Mouse (Mus musculus): ENCODE results near the gene Pbx2. TPM values are rescaled to one million over a fixed set of nuclear protein-coding genes. Genes with fewer than 3 reads are reported as not detected.

The Pbx2 gene
- polyA plus RNA-seq, 1 experiment from 2014 or later = 7.7 TPM

GRCm38 (mm10) chr17:34637459-34637858 lies 46.4 kb downstream of the Pbx2 start:
- WGBS = 65% methylated on average over 3 of the region's 3 CpGs
- Histone ChIP-seq H3K9me3 (ENCODE audit: control insufficient read depth, low read length) (no peaks in the 10 kb centered on the region), H3K27ac (ENCODE audit: low read depth, low read length) (no peak overlapping the region), H3K4me1 (ENCODE audit: control insufficient read depth, insufficient read depth, low read length) (no peaks in the 10 kb centered on the region), H3K4me2 (ENCODE audit: low read depth, low read length) (no peak overlapping the region), H3K36me3 (ENCODE audit: control insufficient read depth, insufficient read depth, low read length) (no peaks in the 10 kb centered on the region), H3K4me3 (ENCODE audit: low read depth, low read length) (no peak overlapping the region), H3K9ac (replicated peaks; ENCODE audit: low read depth, low read length) (no peak overlapping the region), H3K27me3 (ENCODE audit: control insufficient read depth, insufficient read depth, low read length) (no peaks in the 10 kb centered on the region)
- ATAC-seq (ENCODE audit: low read depth) = no peak

GRCm38 (mm10) chr17:34639461-34640255 lies 48.6 kb downstream of the Pbx2 start:
- no peak overlapping the region for H3K27ac ChIP-seq (ENCODE audit: low read depth, low read length)
- no peak overlapping the region for H3K4me2 ChIP-seq (ENCODE audit: low read depth, low read length)
- H3K27me3 ChIP-seq (ENCODE audit: control insufficient read depth, insufficient read depth, low read length) = no peaks in the 10 kb centered on the region
- no peak for ATAC-seq (ENCODE audit: low read depth)
- no peak overlapping the region for H3K9ac ChIP-seq (replicated peaks; ENCODE audit: low read depth, low read length)
- H3K4me3 ChIP-seq (ENCODE audit: low read depth, low read length) = no peak overlapping the region
- 85% methylated on average over 7 of the region's 7 CpGs for WGBS
- H3K9me3 ChIP-seq (ENCODE audit: control insufficient read depth, low read length) = no peaks in the 10 kb centered on the region
- H3K36me3 ChIP-seq (ENCODE audit: control insufficient read depth, insufficient read depth, low read length) = no peaks in the 10 kb centered on the region
- H3K4me1 ChIP-seq (ENCODE audit: control insufficient read depth, insufficient read depth, low read length) = no peaks in the 10 kb centered on the region

- H3K9ac ChIP-seq (replicated peaks; ENCODE audit: low read depth, low read length) = no peak overlapping the region
- no peak for ATAC-seq (ENCODE audit: low read depth)
- no peaks in the 10 kb centered on the region for H3K36me3 ChIP-seq (ENCODE audit: control insufficient read depth, insufficient read depth, low read length)
- peak overlapping the region; percentile 58 for H3K27ac ChIP-seq (ENCODE audit: low read depth, low read length)
- WGBS = 12% methylated on average over 11 of the region's 11 CpGs
- H3K4me1 ChIP-seq (ENCODE audit: control insufficient read depth, insufficient read depth, low read length) = peaks cover 8% of the 10 kb centered on the region
- peak overlapping the region; percentile 0; the same call in 1 of the 2 replicates for H3K4me2 ChIP-seq (ENCODE audit: low read depth, low read length)
- no peaks in the 10 kb centered on the region for H3K9me3 ChIP-seq (ENCODE audit: control insufficient read depth, low read length)
- no peaks in the 10 kb centered on the region for H3K27me3 ChIP-seq (ENCODE audit: control insufficient read depth, insufficient read depth, low read length)
- H3K4me3 ChIP-seq (ENCODE audit: low read depth, low read length) = no peak overlapping the region
Observed at GRCm38 (mm10) chr17:34640778-34641601, 49.9 kb downstream of the Pbx2 start.

GRCm38 (mm10) chr17:34641945-34642344 lies 50.9 kb downstream of the Pbx2 start:
- Histone ChIP-seq H3K27ac (ENCODE audit: low read depth, low read length) (no peak overlapping the region), H3K36me3 (ENCODE audit: control insufficient read depth, insufficient read depth, low read length) (no peaks in the 10 kb centered on the region), H3K4me3 (ENCODE audit: low read depth, low read length) (no peak overlapping the region), H3K4me2 (ENCODE audit: low read depth, low read length) (no peak overlapping the region), H3K9ac (replicated peaks; ENCODE audit: low read depth, low read length) (no peak overlapping the region), H3K4me1 (ENCODE audit: control insufficient read depth, insufficient read depth, low read length) (peaks cover 12% of the 10 kb centered on the region), H3K9me3 (ENCODE audit: control insufficient read depth, low read length) (no peaks in the 10 kb centered on the region), H3K27me3 (ENCODE audit: control insufficient read depth, insufficient read depth, low read length) (no peaks in the 10 kb centered on the region)
- no peak for ATAC-seq (ENCODE audit: low read depth)
- WGBS = 94% methylated on average over 3 of the region's 3 CpGs

DNA sequence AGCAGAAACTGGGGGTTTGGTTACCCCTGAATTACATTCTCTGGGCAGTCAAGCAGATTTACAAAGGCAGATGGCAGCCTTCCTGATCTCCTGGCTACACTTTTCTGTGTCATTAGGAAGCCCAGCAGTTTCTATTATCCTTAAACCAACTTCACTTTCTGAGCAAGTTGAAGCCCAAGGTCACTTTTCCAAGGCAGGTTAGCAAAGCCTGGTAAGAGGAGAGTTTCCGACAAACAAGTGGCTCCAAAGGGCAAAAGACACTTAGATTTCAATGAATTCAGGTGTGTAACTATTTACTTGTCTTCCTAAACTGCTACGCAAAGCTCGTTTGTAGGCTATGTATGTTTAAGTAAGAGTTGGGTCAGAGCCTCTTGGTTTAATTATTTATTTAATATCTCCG lies 52.3 kb downstream of the Pbx2 start:
- H3K36me3 ChIP-seq (ENCODE audit: control insufficient read depth, insufficient read depth, low read length) = no peaks in the 10 kb centered on the region
- no peaks in the 10 kb centered on the region for H3K27me3 ChIP-seq (ENCODE audit: control insufficient read depth, insufficient read depth, low read length)
- no peak overlapping the region for H3K4me2 ChIP-seq (ENCODE audit: low read depth, low read length)
- no peak overlapping the region for H3K4me3 ChIP-seq (ENCODE audit: low read depth, low read length)
- no peaks in the 10 kb centered on the region for H3K9me3 ChIP-seq (ENCODE audit: control insufficient read depth, low read length)
- ATAC-seq (ENCODE audit: low read depth) = no peak
- 95% methylated on average over 4 of the region's 4 CpGs for WGBS
- peaks cover 20% of the 10 kb centered on the region for H3K4me1 ChIP-seq (ENCODE audit: control insufficient read depth, insufficient read depth, low read length)
- H3K27ac ChIP-seq (ENCODE audit: low read depth, low read length) = no peak overlapping the region
- no peak overlapping the region for H3K9ac ChIP-seq (replicated peaks; ENCODE audit: low read depth, low read length)

GRCm38 (mm10) chr17:34643944-34644343 lies 52.9 kb downstream of the Pbx2 start:
- Histone ChIP-seq H3K4me1 (ENCODE audit: control insufficient read depth, insufficient read depth, low read length) (peaks cover 20% of the 10 kb centered on the region), H3K9ac (replicated peaks; ENCODE audit: low read depth, low read length) (no peak overlapping the region), H3K36me3 (ENCODE audit: control insufficient read depth, insufficient read depth, low read length) (no peaks in the 10 kb centered on the region), H3K4me2 (ENCODE audit: low read depth, low read length) (no peak overlapping the region), H3K27ac (ENCODE audit: low read depth, low read length) (peak overlapping the region; percentile 16; the same call in 1 of the 2 replicates), H3K9me3 (ENCODE audit: control insufficient read depth, low read length) (no peaks in the 10 kb centered on the region), H3K4me3 (ENCODE audit: low read depth, low read length) (no peak overlapping the region), H3K27me3 (ENCODE audit: control insufficient read depth, insufficient read depth, low read length) (no peaks in the 10 kb centered on the region)
- WGBS = 87% methylated on average over 10 of the region's 10 CpGs
- no peak for ATAC-seq (ENCODE audit: low read depth)

DNA sequence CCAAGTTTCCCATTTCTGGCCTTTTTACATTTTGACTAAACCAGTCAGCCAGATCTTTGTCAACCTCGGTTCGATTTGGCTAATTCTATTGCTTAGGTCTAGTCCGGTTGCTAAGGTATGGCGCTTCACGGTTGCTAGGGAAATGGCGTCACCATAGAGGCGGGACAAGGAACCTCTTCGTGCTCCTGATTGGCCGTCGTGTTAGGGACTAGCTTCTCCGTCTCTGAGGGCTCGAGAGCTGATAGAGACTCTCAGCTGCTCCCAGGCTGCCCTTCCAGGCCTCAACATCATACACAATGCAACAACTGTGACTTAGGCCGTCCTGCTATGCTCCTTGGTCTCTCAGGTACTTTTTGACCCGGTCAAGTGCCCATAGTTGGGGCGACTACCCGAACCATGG lies 53.5 kb downstream of the Pbx2 start, which contains the start of gene Fkbpl:
TSS of gene Fkbpl (plus strand) at position 157 of the 400 bp plus-strand sequence.
- peak within 1 kb of the TSS; percentile 47 for H3K4me3 ChIP-seq (ENCODE audit: low read depth, low read length)
- H3K4me1 ChIP-seq (ENCODE audit: control insufficient read depth, insufficient read depth, low read length) = peaks cover 20% of the 10 kb centered on the region
- ATAC-seq (ENCODE audit: low read depth) = peak; percentile 81
- WGBS = under 1% methylated on average over 16 of the region's 16 CpGs
- H3K36me3 ChIP-seq (ENCODE audit: control insufficient read depth, insufficient read depth, low read length) = no peaks in the 10 kb centered on the region
- H3K27ac ChIP-seq (ENCODE audit: low read depth, low read length) = peak within 1 kb of the TSS; percentile 31; the same call in 1 of the 2 replicates
- peak within 1 kb of the TSS; percentile 47 for H3K4me2 ChIP-seq (ENCODE audit: low read depth, low read length)
- H3K9me3 ChIP-seq (ENCODE audit: control insufficient read depth, low read length) = no peaks in the 10 kb centered on the region
- no peaks in the 10 kb centered on the region for H3K27me3 ChIP-seq (ENCODE audit: control insufficient read depth, insufficient read depth, low read length)
- peak within 1 kb of the TSS; percentile 43 for H3K9ac ChIP-seq (replicated peaks; ENCODE audit: low read depth, low read length)

DNA sequence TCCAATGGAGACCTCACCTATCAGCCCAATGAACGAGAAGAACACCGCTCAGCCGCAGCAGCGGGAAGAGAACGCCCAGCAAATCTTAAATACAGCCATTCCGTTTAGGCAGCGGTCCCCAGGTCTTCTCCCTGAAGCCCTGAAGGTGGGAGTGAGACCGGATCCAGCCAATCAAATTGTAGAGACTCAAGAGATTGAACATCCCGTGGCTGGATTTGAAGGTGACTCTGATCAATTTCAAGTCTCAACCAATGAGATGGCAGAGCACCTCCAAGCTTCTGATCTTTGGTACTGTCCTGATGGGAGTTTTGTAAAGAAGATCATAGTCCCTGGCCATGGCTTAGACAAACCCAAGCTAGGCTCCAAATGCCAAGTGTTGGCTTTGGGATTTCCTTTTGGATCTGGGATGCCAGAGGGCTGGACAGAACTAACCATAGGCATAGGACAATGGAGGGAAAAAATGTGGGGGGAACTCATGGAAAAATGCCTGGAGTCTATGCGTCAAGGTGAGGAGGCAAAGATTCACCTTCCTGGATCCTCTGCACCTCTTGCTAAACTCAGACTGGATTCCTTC lies 54.3 kb downstream of the Pbx2 start:
- H3K4me1 ChIP-seq (ENCODE audit: control insufficient read depth, insufficient read depth, low read length) = peaks cover 20% of the 10 kb centered on the region
- WGBS = 41% methylated on average over 10 of the region's 10 CpGs
- H3K9ac ChIP-seq (replicated peaks; ENCODE audit: low read depth, low read length) = peak overlapping the region; percentile 43
- no peaks in the 10 kb centered on the region for H3K9me3 ChIP-seq (ENCODE audit: control insufficient read depth, low read length)
- H3K36me3 ChIP-seq (ENCODE audit: control insufficient read depth, insufficient read depth, low read length) = peaks cover 2% of the 10 kb centered on the region; the same call in 1 of the 2 replicates
- no peak for ATAC-seq (ENCODE audit: low read depth)
- H3K27me3 ChIP-seq (ENCODE audit: control insufficient read depth, insufficient read depth, low read length) = no peaks in the 10 kb centered on the region
- peak overlapping the region; percentile 47 for H3K4me2 ChIP-seq (ENCODE audit: low read depth, low read length)
- peak overlapping the region; percentile 47 for H3K4me3 ChIP-seq (ENCODE audit: low read depth, low read length)
- peak overlapping the region; percentile 31; the same call in 1 of the 2 replicates for H3K27ac ChIP-seq (ENCODE audit: low read depth, low read length)
